Mouse (Mus musculus) gonadal fat pad, adult 2 months (tissue): ENCODE results near the gene Slc34a1. TPM values are rescaled to one million over a fixed set of nuclear protein-coding genes. Genes with fewer than 3 reads are reported as not detected.

Experiments used
- polyA plus RNA-seq: library from polyadenylated mRNA; depleted of rRNA; stranded (reverse); fragments of >200 nt; gene quantifications from 2 replicates; pipeline ENCODE4 v1.2.3, GENCODE M21; 2012; rRNA removed

The Slc34a1 gene
- polyA plus RNA-seq, 1 experiment: 0.34 TPM

Other genes starting within 250 kb of the Slc34a1 start
- gene Fgfr4, start 245.5 kb upstream of the Slc34a1 start, polyA plus RNA-seq: 4.3 and 6.0 TPM in 2 replicates
- gene Nsd1, start 188.4 kb upstream of the Slc34a1 start, polyA plus RNA-seq: 23.1 and 26.3 TPM in 2 replicates
- gene Prelid1, start 77.7 kb upstream of the Slc34a1 start, polyA plus RNA-seq: 245 and 271 TPM in 2 replicates
- gene Rab24, start 76.2 kb upstream of the Slc34a1 start, polyA plus RNA-seq: 82.7 and 84.8 TPM in 2 replicates
- 1.3 and 2.2 TPM in 2 replicates for gene Mxd3, start 68.4 kb upstream of the Slc34a1 start, polyA plus RNA-seq
- 319 and 353 TPM in 2 replicates for gene Lman2, start 35.4 kb upstream of the Slc34a1 start, polyA plus RNA-seq
- gene Rgs14, start 28.5 kb upstream of the Slc34a1 start, polyA plus RNA-seq: 2.4 and 2.8 TPM in 2 replicates
- gene Pfn3, start 17.0 kb downstream of the Slc34a1 start, polyA plus RNA-seq: 0.26 and 0.49 TPM in 2 replicates
- 0.12 and 0.55 TPM in 2 replicates for gene F12, start 28.6 kb downstream of the Slc34a1 start, polyA plus RNA-seq
- gene Grk6, start 46.9 kb downstream of the Slc34a1 start, polyA plus RNA-seq: 36.1 and 44.1 TPM in 2 replicates
- 1.9 and 3.4 TPM in 2 replicates for gene Prr7, start 66.1 kb downstream of the Slc34a1 start, polyA plus RNA-seq
- 20.5 and 24.4 TPM in 2 replicates for gene Dbn1, start 89.9 kb downstream of the Slc34a1 start, polyA plus RNA-seq
- gene Pdlim7, start 115.5 kb downstream of the Slc34a1 start, polyA plus RNA-seq: 79.3 and 81.5 TPM in 2 replicates
- gene Dok3, start 131.1 kb downstream of the Slc34a1 start, polyA plus RNA-seq: 5.5 and 6.7 TPM in 2 replicates
- gene Ddx41, start 138.5 kb downstream of the Slc34a1 start, polyA plus RNA-seq: 52.7 and 53.6 TPM in 2 replicates
- 51.3 and 57.7 TPM in 2 replicates for gene Fam193b, start 172.9 kb downstream of the Slc34a1 start, polyA plus RNA-seq
- 166 and 199 TPM in 2 replicates for gene Tmed9, start 175.5 kb downstream of the Slc34a1 start, polyA plus RNA-seq
- gene B4galt7, start 201.7 kb downstream of the Slc34a1 start, polyA plus RNA-seq: 20.3 and 25.3 TPM in 2 replicates
- 29.0 and 30.2 TPM in 2 replicates for gene Caml, start 224.8 kb downstream of the Slc34a1 start, polyA plus RNA-seq
- gene Ddx46, start 236.8 kb downstream of the Slc34a1 start, polyA plus RNA-seq: 13.6 and 13.9 TPM in 2 replicates